Mouse (Mus musculus) limb, embryonic 13.5 days (tissue): ENCODE data around the gene Cyp3a11. TPM values are rescaled to one million over a fixed set of nuclear protein-coding genes. Genes with fewer than 3 reads are reported as not detected.
"Not testable (repeated sequence)": the region's sequence is repeated elsewhere in the genome, so short reads cannot be mapped to it uniquely, and the experiment has no call there.

Experiments used
- ATAC-seq: fragments of 200-750 bp; cut with Nextera tagmentation; 2 replicates; pipeline ENCODE4 v1.8.0; 2017; ENCODE audit warnings: low read depth, moderate number of reproducible peaks, moderate TSS enrichment; ENCODE audit not compliant: low FRiP score
- H3K27ac ChIP-seq: fragments of 300-500 bp; sonication (generic); 2 replicates; pipeline ENCODE4 v1.5.1; 2015; ENCODE audit warnings: inconsistent platforms, mild to moderate bottlenecking, moderate library complexity
- H3K27me3 ChIP-seq: fragments of 300-500 bp; sonication (generic); 2 replicates; pipeline ENCODE4 v1.6.1; 2015; ENCODE audit warnings: mild to moderate bottlenecking, inconsistent platforms
- H3K36me3 ChIP-seq: fragments of 300-500 bp; sonication (generic); 2 replicates; pipeline ENCODE4 v1.6.1; 2015; ENCODE audit warnings: inconsistent platforms, mild to moderate bottlenecking, moderate library complexity
- H3K4me1 ChIP-seq: fragments of 300-500 bp; sonication (generic); 2 replicates; pipeline ENCODE4 v1.6.1; 2015; ENCODE audit warnings: inconsistent platforms
- H3K4me2 ChIP-seq: fragments of 300-500 bp; sonication (generic); replicated peaks from 2 replicates; pipeline ENCODE4 v1.6.1; 2015; ENCODE audit warnings: inconsistent platforms, mild to moderate bottlenecking, moderate library complexity
- H3K4me3 ChIP-seq: fragments of 300-500 bp; sonication (generic); 2 replicates; pipeline ENCODE4 v1.5.1; 2015; ENCODE audit warnings: moderate library complexity, mild to moderate bottlenecking, inconsistent platforms
- H3K9ac ChIP-seq: fragments of 300-500 bp; sonication (generic); 2 replicates; pipeline ENCODE4 v1.6.1; 2015; ENCODE audit warnings: mild to moderate bottlenecking, inconsistent platforms
- H3K9me3 ChIP-seq: fragments of 300-500 bp; sonication (generic); 2 replicates; pipeline ENCODE4 v1.6.1; 2016; ENCODE audit warnings: inconsistent platforms
- WGBS: fragments of 180-500 bp; shearing (Covaris S2); methylation state at CpG from one replicate; pipeline ENCODE4 v1.1.7; 2015; 5-methylcytosine and 5-hydroxymethylcytosine counted together
- polyA plus RNA-seq: library from polyadenylated mRNA; unstranded; fragments of >200 nt; fragmentation: Nextera tagmentation; extraction: Ambion mirVana; gene quantifications from 2 replicates; pipeline ENCODE4 v1.2.1, GENCODE M21; 2015

The Cyp3a11 gene
- not detected in 2 replicates for polyA plus RNA-seq

DNA sequence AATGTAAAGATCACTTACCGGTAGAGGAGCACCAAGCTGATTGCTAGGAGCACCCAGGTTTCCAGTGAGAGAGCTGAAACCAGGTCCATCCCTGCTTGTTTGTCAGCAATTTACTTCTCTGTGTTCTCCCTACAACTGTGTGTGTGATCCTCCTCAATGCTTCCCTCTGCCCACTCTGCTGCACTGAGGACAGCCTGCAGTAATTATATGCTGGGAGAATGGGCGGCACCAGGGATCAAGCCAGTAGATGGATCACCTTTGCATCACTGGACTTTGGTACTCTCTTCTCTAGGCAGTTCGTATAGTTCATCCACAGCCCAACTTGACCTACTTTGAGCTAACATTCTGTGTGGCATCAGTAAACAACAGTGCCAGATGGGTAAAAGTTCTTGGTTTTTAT is at the start of gene Cyp3a11:
Cyp3a11 (minus strand) TSS at position 277 of the 400 bp plus-strand sequence.
- WGBS, result 85% methylated on average over 3 of the region's 3 CpGs

DNA sequence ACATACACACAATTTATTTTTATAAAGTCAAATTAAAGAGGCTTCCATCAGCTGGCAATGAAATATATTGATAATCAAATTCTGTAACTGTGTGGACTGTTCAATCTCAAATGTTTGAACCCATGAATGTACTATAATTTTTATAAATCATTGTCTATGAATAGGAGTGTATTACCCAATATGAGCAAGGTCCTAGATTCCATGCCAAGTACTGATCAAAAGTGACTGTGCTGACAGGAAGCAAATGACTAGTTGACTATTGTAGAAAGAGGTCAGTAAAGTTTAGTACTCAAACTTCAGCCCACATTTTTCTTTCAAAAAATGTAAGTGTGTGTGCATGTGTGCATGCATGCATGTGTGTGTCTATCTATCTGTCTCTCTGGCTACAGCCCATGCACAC is 33.1 kb upstream of the Cyp3a11 start:
- no peak for ATAC-seq
- Histone ChIP-seq H3K4me1 (no peaks in the 10 kb centered on the region), H3K27ac (no peak overlapping the region), H3K9me3 (peaks cover 60% of the 10 kb centered on the region), H3K4me2 (no peak overlapping the region), H3K27me3 (no peaks in the 10 kb centered on the region), H3K36me3 (no peaks in the 10 kb centered on the region), H3K9ac (no peak overlapping the region), H3K4me3 (no peak overlapping the region)

More for the DNA sequence above, at the start of gene Cyp3a11:
- Histone ChIP-seq H3K9ac (no peak within 1 kb of the TSS), H3K4me1 (no peaks in the 10 kb centered on the region), H3K36me3 (no peaks in the 10 kb centered on the region), H3K27me3 (no peaks in the 10 kb centered on the region), H3K9me3 (peaks cover 58% of the 10 kb centered on the region), H3K27ac (no peak within 1 kb of the TSS), H3K4me2 (no peak within 1 kb of the TSS), H3K4me3 (no peak within 1 kb of the TSS)
- no peak for ATAC-seq

DNA sequence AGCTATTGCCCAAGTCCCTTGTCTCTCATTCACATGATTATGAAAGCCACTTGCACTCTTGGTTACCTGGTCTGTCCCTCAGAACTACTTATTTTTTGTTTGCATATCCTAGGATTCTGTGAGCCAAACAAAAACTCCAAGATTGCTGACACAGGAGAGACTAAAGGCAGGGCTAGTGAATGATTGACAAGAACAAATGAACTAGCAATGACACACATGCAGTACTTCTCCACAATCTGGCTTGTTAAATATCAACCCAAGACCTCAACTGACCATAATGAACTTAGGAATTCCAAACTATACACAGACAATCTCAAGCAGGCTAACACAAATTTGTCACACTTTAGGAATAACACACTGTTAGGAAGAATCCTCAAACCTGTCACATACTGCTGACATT is 32.0 kb upstream of the Cyp3a11 start:
- Histone ChIP-seq H3K27ac (no peak overlapping the region), H3K4me1 (no peaks in the 10 kb centered on the region), H3K36me3 (no peaks in the 10 kb centered on the region), H3K27me3 (no peaks in the 10 kb centered on the region), H3K4me2 (no peak overlapping the region), H3K9ac (no peak overlapping the region), H3K4me3 (no peak overlapping the region), H3K9me3 (peaks cover 54% of the 10 kb centered on the region)
- ATAC-seq, result no peak

DNA sequence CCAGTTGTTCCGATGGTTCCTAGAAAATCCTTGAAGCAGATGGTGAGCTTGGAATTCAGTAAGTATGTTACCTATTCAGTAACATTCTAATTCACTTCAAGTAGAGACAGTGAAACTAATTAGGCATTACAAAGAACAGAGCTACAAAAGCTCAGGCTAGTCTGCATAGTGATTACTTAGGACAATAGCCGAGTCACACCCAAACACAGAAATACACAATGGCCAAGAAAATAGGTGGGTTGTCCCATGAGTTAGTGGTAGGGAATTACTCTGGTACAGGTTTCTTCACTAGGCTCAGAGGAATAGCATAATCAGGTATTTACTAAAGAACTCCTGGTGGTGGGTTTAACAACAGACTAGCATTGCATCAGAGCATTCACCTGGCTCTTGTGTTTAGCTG is 27.2 kb upstream of the Cyp3a11 start:
- not testable (repeated sequence) for H3K4me3 ChIP-seq, ATAC-seq
- peaks cover 58% of the 10 kb centered on the region for H3K9me3 ChIP-seq

DNA sequence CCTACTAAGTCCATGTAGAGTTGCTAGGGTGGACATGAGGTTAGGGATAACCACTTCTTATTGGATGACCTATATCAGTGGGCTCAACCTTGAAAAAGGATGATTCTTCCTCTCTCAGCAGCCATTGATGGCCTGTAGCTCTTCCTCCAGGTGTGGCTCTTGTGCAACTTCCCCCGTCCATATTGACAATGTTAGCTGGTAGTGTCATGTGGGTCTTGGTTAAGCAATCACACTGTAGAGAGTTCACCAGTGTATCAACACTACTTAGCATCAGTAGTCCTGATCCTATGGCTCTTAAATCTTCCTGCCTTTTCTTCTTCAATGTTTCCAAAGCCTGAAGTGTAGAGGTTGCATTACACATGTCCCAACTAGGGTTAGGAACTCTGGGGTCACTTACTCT is 24.8 kb upstream of the Cyp3a11 start:
- 85% methylated on average over 1 of the region's 1 CpGs for WGBS
- Histone ChIP-seq H3K9ac (no peak overlapping the region), H3K4me1 (no peaks in the 10 kb centered on the region), H3K4me3 (no peak overlapping the region), H3K9me3 (peaks cover 64% of the 10 kb centered on the region), H3K27ac (no peak overlapping the region), H3K27me3 (no peaks in the 10 kb centered on the region), H3K36me3 (no peaks in the 10 kb centered on the region), H3K4me2 (no peak overlapping the region)
- no peak for ATAC-seq

More for the DNA sequence above, 27.2 kb upstream of the Cyp3a11 start:
- WGBS, result 89% methylated on average over 2 of the region's 2 CpGs
- not testable (repeated sequence) for H3K4me2 ChIP-seq, H3K27ac ChIP-seq, H3K4me1 ChIP-seq, H3K27me3 ChIP-seq, H3K36me3 ChIP-seq, H3K9ac ChIP-seq

DNA sequence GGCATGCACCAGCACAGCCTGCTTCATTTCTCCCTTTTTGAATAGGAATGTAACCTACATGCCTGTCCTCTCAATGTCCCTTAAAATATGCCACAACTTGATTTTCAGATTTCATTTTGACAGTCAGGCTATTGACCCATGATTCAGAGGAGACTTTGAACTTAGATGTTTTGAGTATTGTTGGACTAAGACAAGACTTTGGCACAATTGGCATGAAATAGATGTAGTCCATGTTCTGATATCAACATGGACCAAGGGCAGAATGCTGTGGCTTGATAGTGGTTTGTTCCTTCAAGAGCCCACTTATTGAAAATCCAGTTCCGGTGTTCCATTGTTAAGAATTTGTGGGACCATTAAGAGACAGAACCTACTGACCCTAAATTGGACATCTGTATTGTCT is 23.6 kb upstream of the Cyp3a11 start:
- no peak overlapping the region for H3K4me3 ChIP-seq
- WGBS, result 84% methylated on average over 1 of the region's 1 CpGs
- no peak overlapping the region for H3K27ac ChIP-seq
- H3K36me3 ChIP-seq, result no peaks in the 10 kb centered on the region
- no peaks in the 10 kb centered on the region for H3K4me1 ChIP-seq
- H3K9ac ChIP-seq, result no peak overlapping the region
- H3K27me3 ChIP-seq, result no peaks in the 10 kb centered on the region
- peaks cover 56% of the 10 kb centered on the region for H3K9me3 ChIP-seq
- no peak for ATAC-seq
- no peak overlapping the region for H3K4me2 ChIP-seq

DNA sequence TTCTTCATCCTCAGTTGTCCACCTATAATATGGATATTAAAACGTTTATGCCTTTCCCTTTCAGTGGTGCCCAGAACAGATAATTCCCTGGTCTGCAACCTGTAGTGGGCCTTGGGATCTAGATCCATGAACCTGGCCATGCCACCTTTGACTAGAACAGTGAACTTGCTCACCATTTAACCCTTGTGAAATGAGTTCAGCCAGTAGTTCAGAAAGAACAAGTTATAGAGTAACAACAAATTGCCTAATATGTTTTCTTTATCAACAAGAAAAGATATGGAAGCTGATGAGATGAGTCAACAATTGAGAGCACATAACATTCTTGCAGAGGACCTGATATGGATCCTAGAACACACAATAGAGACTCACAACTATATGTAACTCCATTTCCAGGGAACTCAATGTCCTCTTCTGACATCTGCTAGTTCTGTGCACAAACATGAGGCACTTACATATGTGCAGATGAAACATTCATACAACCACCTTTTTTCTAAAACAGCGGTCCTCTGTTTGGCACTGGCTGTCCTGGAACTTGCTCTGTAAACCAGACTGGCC is 20.7 kb upstream of the Cyp3a11 start:
- no peaks in the 10 kb centered on the region for H3K27me3 ChIP-seq
- H3K9me3 ChIP-seq, result peaks cover 47% of the 10 kb centered on the region
- 50% methylated on average over 2 of the region's 2 CpGs for WGBS
- no peak overlapping the region for H3K27ac ChIP-seq
- H3K4me3 ChIP-seq, result no peak overlapping the region
- ATAC-seq, result no peak
- no peak overlapping the region for H3K4me2 ChIP-seq
- H3K36me3 ChIP-seq, result no peaks in the 10 kb centered on the region
- H3K4me1 ChIP-seq, result no peaks in the 10 kb centered on the region
- no peak overlapping the region for H3K9ac ChIP-seq

DNA sequence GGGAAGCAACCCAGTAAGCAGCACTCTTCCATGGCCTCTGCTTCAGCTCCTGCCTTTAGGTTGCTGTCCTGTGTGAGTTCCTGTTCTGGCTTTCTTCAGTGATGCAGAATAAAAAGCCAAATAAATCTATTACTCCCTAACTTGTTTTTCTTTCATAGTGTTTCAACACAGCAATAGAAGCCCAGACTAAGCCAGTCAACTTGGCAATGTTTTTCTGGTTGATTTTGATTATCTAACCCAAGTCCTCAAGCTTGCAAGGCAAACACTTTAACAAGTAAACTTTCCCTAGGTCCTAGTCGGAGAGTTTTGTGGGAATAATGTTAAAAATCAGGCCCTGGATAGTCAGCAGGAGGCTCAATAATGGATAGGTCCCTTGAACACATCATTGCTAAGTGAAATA is 17.5 kb upstream of the Cyp3a11 start:
- no peak overlapping the region for H3K4me3 ChIP-seq
- no peak overlapping the region for H3K9ac ChIP-seq
- no peaks in the 10 kb centered on the region for H3K27me3 ChIP-seq
- no peaks in the 10 kb centered on the region for H3K4me1 ChIP-seq
- no peak for ATAC-seq
- H3K36me3 ChIP-seq, result no peaks in the 10 kb centered on the region
- no peak overlapping the region for H3K27ac ChIP-seq
- 59% methylated on average over 1 of the region's 1 CpGs for WGBS
- no peak overlapping the region for H3K4me2 ChIP-seq
- H3K9me3 ChIP-seq, result peaks cover 25% of the 10 kb centered on the region

DNA sequence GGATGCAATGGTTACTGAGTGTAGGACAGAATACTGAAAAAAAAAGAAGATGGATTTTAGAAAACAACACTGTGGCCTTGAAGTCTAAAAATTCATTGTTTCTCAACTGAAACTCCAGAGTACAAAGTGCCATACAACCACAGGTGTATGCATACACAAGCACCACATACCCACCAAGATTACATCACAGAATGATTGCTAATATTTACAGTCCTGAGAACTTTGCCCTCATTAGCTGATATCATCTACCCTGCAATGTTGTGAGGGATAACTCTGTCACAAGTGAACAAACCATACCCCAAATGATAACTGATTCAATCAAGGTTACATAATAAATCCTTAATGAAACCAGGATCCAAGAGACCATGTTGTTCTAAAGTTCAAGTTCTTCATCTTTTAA is 1.4 kb upstream of the Cyp3a11 start:
- Histone ChIP-seq H3K9ac (no peak overlapping the region), H3K4me1 (no peaks in the 10 kb centered on the region), H3K36me3 (no peaks in the 10 kb centered on the region), H3K9me3 (peaks cover 58% of the 10 kb centered on the region), H3K4me2 (no peak overlapping the region), H3K4me3 (no peak overlapping the region), H3K27me3 (no peaks in the 10 kb centered on the region), H3K27ac (no peak overlapping the region)
- no peak for ATAC-seq

DNA sequence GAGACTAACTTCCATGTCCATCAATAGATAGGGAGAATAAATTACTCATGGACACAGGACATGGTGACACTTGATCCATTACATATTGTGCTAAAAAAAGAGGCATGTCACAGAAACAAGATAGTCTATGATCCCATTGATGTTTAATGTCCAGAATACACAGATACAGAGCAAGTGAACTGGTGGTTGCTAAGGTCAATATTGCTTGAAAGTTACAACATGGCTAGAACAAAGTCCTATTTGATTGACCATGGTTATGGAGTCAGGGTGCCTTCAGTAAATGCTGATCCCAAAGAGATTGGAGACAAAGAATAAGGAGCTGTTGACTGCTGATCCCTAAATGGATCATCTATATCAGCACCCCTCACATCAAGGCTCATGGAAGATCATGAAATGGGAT is 12.3 kb downstream of the Cyp3a11 start:
- H3K4me3 ChIP-seq, H3K9ac ChIP-seq, H3K4me1 ChIP-seq, H3K27me3 ChIP-seq, H3K27ac ChIP-seq, H3K4me2 ChIP-seq, ATAC-seq, H3K36me3 ChIP-seq: not testable (repeated sequence)
- peaks cover 36% of the 10 kb centered on the region for H3K9me3 ChIP-seq

DNA sequence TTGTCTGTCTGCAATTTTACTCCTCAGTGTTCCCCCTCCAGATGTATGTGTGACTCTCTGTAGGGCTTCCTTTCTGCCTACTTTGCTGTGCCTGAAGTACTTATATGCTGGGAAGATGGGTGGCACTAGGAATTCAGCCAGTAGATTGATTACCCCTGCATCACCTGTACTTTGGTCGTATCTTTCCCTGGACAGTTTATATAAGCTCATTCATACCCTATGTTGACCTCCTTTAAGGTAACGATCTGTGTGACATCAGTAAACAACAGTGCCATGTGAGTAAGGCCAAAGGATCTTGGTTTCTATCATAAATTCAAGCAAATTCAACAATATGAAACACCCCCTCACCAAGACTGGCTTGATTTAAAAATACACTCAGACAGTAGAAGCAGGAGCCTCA is 74.0 kb downstream of the Cyp3a11 start, which contains the start of gene Cyp3a44:
Cyp3a44 (minus strand) TSS at position 79 of the 400 bp plus-strand sequence.
- WGBS, result 75% methylated on average over 2 of the region's 2 CpGs
- H3K27ac ChIP-seq, H3K4me2 ChIP-seq, ATAC-seq, H3K9ac ChIP-seq, H3K27me3 ChIP-seq, H3K4me3 ChIP-seq, H3K36me3 ChIP-seq, H3K4me1 ChIP-seq: not testable (repeated sequence)
- H3K9me3 ChIP-seq, result peaks cover 18% of the 10 kb centered on the region
